Mouse (Mus musculus) forebrain, embryonic 15.5 days (tissue): Measurements from ENCODE around the gene Gm4922. TPM values are rescaled to one million over a fixed set of nuclear protein-coding genes. Genes with fewer than 3 reads are reported as not detected.

Experiments
- ATAC-seq: fragments of 200-750 bp; cut with Nextera tagmentation; replicated peaks from 2 replicates; pipeline ENCODE4 v1.8.0; 2017; ENCODE audit warnings: mild to moderate bottlenecking, moderate TSS enrichment, moderate library complexity
- H3K27ac ChIP-seq: fragments of 300-500 bp; sonication (generic); replicated peaks from 2 replicates; pipeline ENCODE4 v1.5.1; 2015; ENCODE audit warnings: mild to moderate bottlenecking, inconsistent platforms
- H3K27me3 ChIP-seq: fragments of 300-500 bp; sonication (generic); 2 replicates; pipeline ENCODE4 v1.6.1; 2015; ENCODE audit warnings: inconsistent platforms
- H3K36me3 ChIP-seq: fragments of 300-500 bp; sonication (generic); 2 replicates; pipeline ENCODE4 v1.6.1; 2015; ENCODE audit warnings: mild to moderate bottlenecking, inconsistent platforms
- H3K4me1 ChIP-seq: fragments of 300-500 bp; sonication (generic); 2 replicates; pipeline ENCODE4 v1.6.1; 2015; ENCODE audit warnings: inconsistent platforms
- H3K4me2 ChIP-seq: fragments of 300-500 bp; sonication (generic); replicated peaks from 2 replicates; pipeline ENCODE4 v1.6.1; 2015; ENCODE audit warnings: mild to moderate bottlenecking, inconsistent platforms
- H3K4me3 ChIP-seq: fragments of 300-500 bp; sonication (generic); 2 replicates; pipeline ENCODE4 v1.5.1; 2015; ENCODE audit warnings: mild to moderate bottlenecking, inconsistent platforms
- H3K9ac ChIP-seq: fragments of 300-500 bp; sonication (generic); replicated peaks from 2 replicates; pipeline ENCODE4 v1.6.1; 2015; ENCODE audit warnings: mild to moderate bottlenecking, inconsistent platforms
- H3K9me3 ChIP-seq: fragments of 300-500 bp; sonication (generic); 2 replicates; pipeline ENCODE4 v1.6.1; 2016; ENCODE audit warnings: inconsistent platforms
- WGBS: fragments of 180-500 bp; shearing (Covaris S2); methylation state at CpG from one replicate; pipeline ENCODE4 v1.1.7; 2015; ENCODE audit warnings: mixed read lengths; 5-methylcytosine and 5-hydroxymethylcytosine counted together
- polyA plus RNA-seq: library from polyadenylated mRNA; unstranded; fragments of >200 nt; fragmentation: Nextera tagmentation; extraction: Ambion mirVana; gene quantifications from 2 replicates; pipeline ENCODE4 v1.2.1, GENCODE M21; 2015

Gm4922 gene
- 0.19 and 0.23 TPM in 2 replicates for polyA plus RNA-seq

- H3K27me3 ChIP-seq = no peaks in the 10 kb centered on the region
- no peaks in the 10 kb centered on the region for H3K9me3 ChIP-seq
- H3K4me3 ChIP-seq = no peak within 1 kb of the TSS
- H3K27ac ChIP-seq = no peak within 1 kb of the TSS
- 95% methylated on average over 1 of the region's 1 CpGs for WGBS
- H3K9ac ChIP-seq = no peak within 1 kb of the TSS
- H3K4me1 ChIP-seq = no peaks in the 10 kb centered on the region
- H3K36me3 ChIP-seq = no peaks in the 10 kb centered on the region
- ATAC-seq = no peak
- no peak within 1 kb of the TSS for H3K4me2 ChIP-seq
These were observed at the start of gene Gm4922 for GRCm38 (mm10) chr10:18786693-18787092. TSS of gene Gm4922 (minus strand) at chr10:18786793.

- Histone ChIP-seq H3K4me2 (no peak overlapping the region), H3K27me3 (no peaks in the 10 kb centered on the region), H3K9ac (no peak overlapping the region), H3K9me3 (no peaks in the 10 kb centered on the region), H3K27ac (no peak overlapping the region), H3K4me1 (no peaks in the 10 kb centered on the region), H3K36me3 (no peaks in the 10 kb centered on the region), H3K4me3 (no peak overlapping the region)
- WGBS = 50% methylated on average over 6 of the region's 6 CpGs
- peak; percentile 41; the same call in 1 of the 2 replicates for ATAC-seq
These were observed 49.3 kb upstream of the Gm4922 start for GRCm38 (mm10) chr10:18835684-18836479.

GRCm38 (mm10) chr10:18834389-18834788 lies 47.8 kb upstream of the Gm4922 start:
- no peaks in the 10 kb centered on the region for H3K4me1 ChIP-seq
- H3K9ac ChIP-seq = no peak overlapping the region
- no peak overlapping the region for H3K4me3 ChIP-seq
- H3K27me3 ChIP-seq = no peaks in the 10 kb centered on the region
- ATAC-seq = no peak
- 72% methylated on average over 2 of the region's 2 CpGs for WGBS
- H3K36me3 ChIP-seq = no peaks in the 10 kb centered on the region
- H3K27ac ChIP-seq = no peak overlapping the region
- no peaks in the 10 kb centered on the region for H3K9me3 ChIP-seq
- no peak overlapping the region for H3K4me2 ChIP-seq

GRCm38 (mm10) chr10:18831823-18832222 lies 45.2 kb upstream of the Gm4922 start:
- 50% methylated on average over 7 of the region's 7 CpGs for WGBS
- no peak for ATAC-seq
- no peaks in the 10 kb centered on the region for H3K36me3 ChIP-seq

GRCm38 (mm10) chr10:18830359-18830758 lies 43.8 kb upstream of the Gm4922 start:
- Histone ChIP-seq H3K27me3 (no peaks in the 10 kb centered on the region), H3K4me3 (no peak overlapping the region), H3K9me3 (no peaks in the 10 kb centered on the region), H3K4me2 (no peak overlapping the region), H3K4me1 (no peaks in the 10 kb centered on the region), H3K36me3 (no peaks in the 10 kb centered on the region), H3K27ac (no peak overlapping the region), H3K9ac (no peak overlapping the region)
- WGBS = 82% methylated on average over 4 of the region's 4 CpGs
- ATAC-seq = no peak

More at GRCm38 (mm10) chr10:18831823-18832222, 45.2 kb upstream of the Gm4922 start:
- no peak overlapping the region for H3K9ac ChIP-seq
- no peak overlapping the region for H3K4me3 ChIP-seq
- H3K27me3 ChIP-seq = no peaks in the 10 kb centered on the region
- H3K27ac ChIP-seq = no peak overlapping the region
- H3K4me1 ChIP-seq = no peaks in the 10 kb centered on the region
- H3K9me3 ChIP-seq = no peaks in the 10 kb centered on the region
- no peak overlapping the region for H3K4me2 ChIP-seq

- Histone ChIP-seq H3K36me3 (no peaks in the 10 kb centered on the region), H3K27me3 (no peaks in the 10 kb centered on the region), H3K9me3 (no peaks in the 10 kb centered on the region), H3K4me1 (no peaks in the 10 kb centered on the region), H3K4me2 (no peak overlapping the region), H3K4me3 (no peak overlapping the region), H3K27ac (no peak overlapping the region), H3K9ac (no peak overlapping the region)
- WGBS = 25% methylated on average over 2 of the region's 2 CpGs
- ATAC-seq = no peak
These were observed 41.3 kb upstream of the Gm4922 start for GRCm38 (mm10) chr10:18827936-18828335.

GRCm38 (mm10) chr10:18826107-18826506 lies 39.5 kb upstream of the Gm4922 start:
- H3K4me2 ChIP-seq = no peak overlapping the region
- H3K36me3 ChIP-seq = no peaks in the 10 kb centered on the region
- no peaks in the 10 kb centered on the region for H3K4me1 ChIP-seq
- WGBS = 85% methylated on average over 2 of the region's 2 CpGs
- H3K27me3 ChIP-seq = no peaks in the 10 kb centered on the region
- no peaks in the 10 kb centered on the region for H3K9me3 ChIP-seq
- H3K9ac ChIP-seq = no peak overlapping the region
- no peak for ATAC-seq
- H3K27ac ChIP-seq = no peak overlapping the region
- H3K4me3 ChIP-seq = no peak overlapping the region

- H3K4me2 ChIP-seq = no peak overlapping the region
- no peak overlapping the region for H3K9ac ChIP-seq
- ATAC-seq = no peak
- H3K27ac ChIP-seq = no peak overlapping the region
- no peaks in the 10 kb centered on the region for H3K27me3 ChIP-seq
- H3K36me3 ChIP-seq = no peaks in the 10 kb centered on the region
- no peak overlapping the region for H3K4me3 ChIP-seq
- H3K4me1 ChIP-seq = no peaks in the 10 kb centered on the region
- H3K9me3 ChIP-seq = no peaks in the 10 kb centered on the region
These were observed 38.5 kb upstream of the Gm4922 start for GRCm38 (mm10) chr10:18825143-18825542.

GRCm38 (mm10) chr10:18816560-18816959 lies 30.0 kb upstream of the Gm4922 start:
- no peak overlapping the region for H3K4me3 ChIP-seq
- H3K4me1 ChIP-seq = peaks cover 19% of the 10 kb centered on the region
- H3K27ac ChIP-seq = 0 out of 2 replicates have a peak overlapping the region, but pooled peaks have one; percentile 26
- no peaks in the 10 kb centered on the region for H3K36me3 ChIP-seq
- H3K9ac ChIP-seq = no peak overlapping the region
- 27% methylated on average over 5 of the region's 5 CpGs for WGBS
- H3K4me2 ChIP-seq = no peak overlapping the region
- H3K27me3 ChIP-seq = no peaks in the 10 kb centered on the region
- peak; percentile 97 for ATAC-seq
- no peaks in the 10 kb centered on the region for H3K9me3 ChIP-seq

- H3K4me2 ChIP-seq = no peak overlapping the region
- H3K9me3 ChIP-seq = no peaks in the 10 kb centered on the region
- no peak overlapping the region for H3K27ac ChIP-seq
- H3K4me1 ChIP-seq = peaks cover 15% of the 10 kb centered on the region
- H3K27me3 ChIP-seq = no peaks in the 10 kb centered on the region
- WGBS = 84% methylated on average over 2 of the region's 2 CpGs
- no peak overlapping the region for H3K4me3 ChIP-seq
- no peaks in the 10 kb centered on the region for H3K36me3 ChIP-seq
- H3K9ac ChIP-seq = no peak overlapping the region
- ATAC-seq = no peak
These were observed 25.2 kb upstream of the Gm4922 start for GRCm38 (mm10) chr10:18811751-18812150.

- Histone ChIP-seq H3K4me3 (no peak overlapping the region), H3K36me3 (no peaks in the 10 kb centered on the region), H3K9me3 (no peaks in the 10 kb centered on the region), H3K27me3 (no peaks in the 10 kb centered on the region), H3K27ac (no peak overlapping the region), H3K4me1 (no peaks in the 10 kb centered on the region), H3K4me2 (no peak overlapping the region), H3K9ac (no peak overlapping the region)
- ATAC-seq = no peak
- WGBS = 85% methylated on average over 4 of the region's 4 CpGs
These were observed 3.5 kb upstream of the Gm4922 start for GRCm38 (mm10) chr10:18790063-18790462.

- Histone ChIP-seq H3K4me2 (no peak overlapping the region), H3K4me3 (no peak overlapping the region), H3K9me3 (no peaks in the 10 kb centered on the region), H3K27me3 (no peaks in the 10 kb centered on the region), H3K27ac (no peak overlapping the region), H3K36me3 (no peaks in the 10 kb centered on the region), H3K4me1 (no peaks in the 10 kb centered on the region), H3K9ac (no peak overlapping the region)
- 77% methylated on average over 1 of the region's 1 CpGs for WGBS
- ATAC-seq = no peak
These were observed 2.0 kb upstream of the Gm4922 start for GRCm38 (mm10) chr10:18788601-18789000.

GRCm38 (mm10) chr10:18777546-18777945 lies 9.0 kb downstream of the Gm4922 start:
- Histone ChIP-seq H3K27me3 (no peaks in the 10 kb centered on the region), H3K27ac (no peak overlapping the region), H3K4me2 (no peak overlapping the region), H3K4me1 (peaks cover 3% of the 10 kb centered on the region; the same call in 1 of the 2 replicates), H3K36me3 (no peaks in the 10 kb centered on the region), H3K9me3 (no peaks in the 10 kb centered on the region), H3K9ac (no peak overlapping the region), H3K4me3 (no peak overlapping the region)
- ATAC-seq = no peak
- 19% methylated on average over 3 of the region's 3 CpGs for WGBS
